Mouse (Mus musculus) heart, postnatal 0 days (tissue): ENCODE measurements around the gene Rnf208.

ENCODE experiments used
- CTCF ChIP-seq: IDR thresholded peaks from 2 replicates; pipeline ENCODE4 v1.5.1; 2016; ENCODE audit warnings: antibody characterized with exemption, control low read depth, low read depth
- EP300 ChIP-seq: IDR thresholded peaks from 2 replicates; pipeline ENCODE4 v1.6.1; 2016; ENCODE audit warnings: antibody characterized with exemption, low read depth

DNA sequence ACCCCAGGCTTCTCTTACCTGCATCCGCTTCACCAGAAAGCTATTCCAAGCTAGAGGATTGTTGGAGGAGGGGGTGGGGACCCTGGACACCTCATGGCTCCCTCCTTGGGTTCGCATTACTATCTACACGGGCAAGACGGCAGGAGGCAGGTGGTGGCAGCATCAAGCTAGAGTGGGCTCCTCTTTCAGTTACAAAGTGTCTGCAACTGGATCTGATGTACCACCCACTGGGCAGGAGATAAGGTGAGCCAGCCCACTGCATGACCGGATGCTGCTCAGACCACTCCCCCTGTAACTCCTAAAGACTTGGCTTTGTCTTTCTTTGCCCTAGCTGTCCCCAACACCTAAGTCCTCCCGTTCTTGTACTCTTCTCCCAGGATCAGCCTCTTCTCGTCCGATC lies 5.4 kb upstream of the Rnf208 start, which contains the start of gene Rnf224:
- no peak for TF ChIP-seq CTCF
- TF ChIP-seq EP300, result no peak
